Mouse (Mus musculus) kidney, postnatal 4 days (tissue): ENCODE measurements at regions not wholly inside any gene's neighbourhood (a gene's known extent, or its start where the extent isn't known, plus 50 kb on each side); places are given as distances from the start of the nearest gene placed in this dataset.

Experiments
- DNase-seq, 2 experiments: peaks; one replicate each; pipeline ENCODE4 v3.0.0; 2021; ENCODE audit warnings: mixed read lengths in 2 of 2

- peak in 1 of 2 experiments; percentile 21 for DNase-seq
These were observed 133.2 kb upstream of the Car8 start for GRCm38 (mm10) chr4:8372069-8372468.

GRCm38 (mm10) chr4:8370786-8371185 lies 131.9 kb upstream of the Car8 start:
- DNase-seq = no peak

- peak; percentile 31 to 53 for DNase-seq
These were observed 128.8 kb upstream of the Car8 start for GRCm38 (mm10) chr4:8367487-8368276.

GRCm38 (mm10) chr4:8366978-8367377 lies 128.1 kb upstream of the Car8 start:
- DNase-seq = no peak

GRCm38 (mm10) chr4:8362409-8362808 lies 123.6 kb upstream of the Car8 start:
- DNase-seq = no peak

GRCm38 (mm10) chr4:8361931-8362330 lies 123.1 kb upstream of the Car8 start:
- DNase-seq = no peak

- DNase-seq = no peak
These were observed 122.5 kb upstream of the Car8 start for GRCm38 (mm10) chr4:8361305-8361704.

GRCm38 (mm10) chr4:8357443-8357842 lies 118.6 kb upstream of the Car8 start:
- DNase-seq = no peak

GRCm38 (mm10) chr4:8341928-8342327 lies 103.1 kb upstream of the Car8 start:
- no peak for DNase-seq

GRCm38 (mm10) chr4:8309241-8309987 lies 70.6 kb upstream of the Car8 start:
- DNase-seq = no peak

GRCm38 (mm10) chr4:8292563-8292962 lies 53.7 kb upstream of the Car8 start:
- peak; percentile 56 to 69 for DNase-seq

- peak in 1 of 2 experiments; percentile 4 for DNase-seq
These were observed 53.0 kb upstream of the Car8 start for GRCm38 (mm10) chr4:8291528-8292492.

- DNase-seq = no peak
These were observed 51.1 kb upstream of the Car8 start for GRCm38 (mm10) chr4:8289901-8290300.
